Mouse (Mus musculus) thymus, postnatal 0 days (tissue): ENCODE measurements around the gene Zswim8. TPM values are rescaled to one million over a fixed set of nuclear protein-coding genes. Genes with fewer than 3 reads are reported as not detected.
"Not testable (repeated sequence)": the region's sequence is repeated elsewhere in the genome, so short reads cannot be mapped to it uniquely, and the experiment has no call there.

Source experiments
- DNase-seq: peaks from one replicate; pipeline ENCODE4 v3.0.0-alpha.2; 2015; ENCODE audit warnings: low spot score
- polyA plus RNA-seq: library from polyadenylated mRNA; unstranded; fragments of >200 nt; fragmentation: Nextera tagmentation; extraction: Ambion mirVana; gene quantifications from 2 replicates; pipeline ENCODE4 v1.2.1, GENCODE M21; 2015

The Zswim8 gene
- polyA plus RNA-seq, 1 experiment from 2014 or later: 16.1 TPM

GRCm38 (mm10) chr14:20693589-20694101, 13.7 kb upstream of the Zswim8 start:
- no peak for DNase-seq

- DNase-seq: no peak
Observed at GRCm38 (mm10) chr14:20694185-20694883, 13.0 kb upstream of the Zswim8 start.

GRCm38 (mm10) chr14:20694884-20695760, 12.2 kb upstream of the Zswim8 start, which contains the start of gene Fut11:
Fut11 (plus strand) TSS chr14:20694968.
- peak; percentile 89 for DNase-seq

- no peak for DNase-seq
Observed at GRCm38 (mm10) chr14:20695761-20696520, 11.4 kb upstream of the Zswim8 start.

DNA sequence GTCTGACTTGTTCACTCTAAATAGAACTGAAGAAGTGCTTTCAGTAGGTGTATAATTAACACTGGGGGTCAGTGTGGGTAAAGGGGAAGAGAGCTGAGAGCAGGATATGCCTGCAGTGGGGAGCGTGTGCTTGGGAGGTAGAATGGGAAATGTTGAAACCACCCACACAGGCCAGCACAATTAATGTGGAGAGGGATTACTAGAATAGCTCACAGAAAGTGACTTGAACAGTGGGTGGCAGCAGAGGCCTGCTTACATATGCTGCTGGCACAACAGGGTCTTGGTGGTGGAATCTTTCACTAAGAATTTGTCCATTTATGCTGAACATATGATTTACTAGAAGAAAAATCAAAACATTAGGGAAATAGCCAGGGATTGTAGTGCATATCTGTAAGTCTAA, 10.4 kb upstream of the Zswim8 start:
- peak; percentile 46 for DNase-seq

GRCm38 (mm10) chr14:20698515-20698914, 8.8 kb upstream of the Zswim8 start:
- DNase-seq: no peak

DNA sequence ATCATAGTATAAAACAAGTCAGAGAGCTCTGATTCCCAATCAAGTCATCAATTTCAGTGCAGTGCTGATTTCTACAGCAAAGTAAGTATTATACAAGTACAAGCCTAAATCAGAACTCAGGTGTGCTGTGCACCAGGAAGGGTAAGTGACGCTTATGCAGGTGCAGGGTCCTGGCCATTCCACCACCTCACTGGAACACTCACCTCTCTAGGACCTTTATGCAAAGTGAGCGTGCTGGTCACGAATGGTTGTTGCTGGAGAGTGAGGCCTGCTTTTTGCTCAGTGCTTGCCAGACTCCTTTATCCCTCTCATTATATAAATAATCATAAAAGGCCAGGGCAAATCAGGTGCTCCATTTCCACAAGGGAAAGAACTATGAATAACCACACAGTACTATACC, 7.0 kb upstream of the Zswim8 start:
- DNase-seq: no peak

DNA sequence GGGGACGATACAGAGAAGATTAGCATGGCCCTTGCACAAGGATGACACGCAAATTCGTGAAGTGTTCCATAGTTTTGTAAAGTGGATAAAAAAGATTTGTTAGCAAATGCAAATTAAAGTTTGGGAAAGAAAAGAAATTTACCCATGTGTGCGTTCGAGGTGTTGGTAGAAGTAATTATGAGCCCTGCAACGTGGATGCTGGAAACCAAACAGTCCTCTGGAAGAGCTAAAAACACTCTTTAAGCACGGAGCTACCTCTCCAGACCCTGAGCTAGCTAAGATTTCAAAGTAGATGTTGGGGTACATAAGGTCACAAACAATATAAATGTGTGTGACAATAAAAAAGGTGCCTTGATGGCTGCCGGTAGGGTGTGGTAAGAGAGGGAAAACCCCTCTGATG, 5.8 kb upstream of the Zswim8 start:
- DNase-seq: no peak

- DNase-seq: no peak
Observed at GRCm38 (mm10) chr14:20702096-20702740, 5.1 kb upstream of the Zswim8 start.

GRCm38 (mm10) chr14:20702741-20703381, 4.5 kb upstream of the Zswim8 start, which contains the start of gene Chchd1:
Chchd1 (plus strand) TSS chr14:20703006.
- peak; percentile 77 for DNase-seq

DNA sequence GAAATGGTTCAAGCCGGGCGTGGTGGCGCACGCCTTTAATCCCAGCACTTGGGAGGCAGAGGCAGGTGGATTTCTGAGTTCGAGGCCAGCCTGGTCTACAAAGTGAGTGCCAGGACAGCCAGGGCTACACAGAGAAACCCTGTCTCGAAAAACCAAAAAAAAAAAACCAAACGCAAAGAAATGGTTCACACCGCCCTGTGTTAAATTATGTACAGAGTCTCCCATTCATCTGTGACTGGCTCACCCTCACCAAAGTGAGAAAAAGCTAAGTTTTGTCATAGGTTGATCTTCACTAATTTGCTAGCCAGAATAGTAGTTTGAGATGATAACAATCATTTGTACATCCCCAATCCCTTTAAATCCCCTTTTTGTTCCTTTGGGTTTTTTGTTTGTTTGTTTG, 3.9 kb upstream of the Zswim8 start:
- not testable (repeated sequence) for DNase-seq

DNA sequence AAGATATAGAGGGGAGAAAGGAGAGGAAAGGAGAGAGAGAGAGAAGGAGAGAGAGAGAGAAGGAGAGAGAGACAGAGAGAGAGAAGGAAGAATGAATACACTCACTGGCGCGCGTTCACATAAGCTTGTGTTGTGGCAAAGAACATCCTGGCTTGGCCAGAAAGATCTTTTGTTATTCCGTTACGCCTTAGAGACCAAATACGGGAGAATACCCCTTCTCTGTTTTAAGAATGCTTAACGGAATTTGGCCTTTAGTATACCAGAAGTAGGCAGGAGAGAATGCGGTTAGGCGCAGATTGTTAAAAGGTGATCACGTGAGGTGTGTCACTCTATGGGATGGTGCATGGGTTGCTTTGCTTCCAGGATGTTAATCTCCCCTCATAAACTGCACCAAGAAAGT, 887 bp downstream of the Zswim8 start:
- peak; percentile 54 for DNase-seq

DNA sequence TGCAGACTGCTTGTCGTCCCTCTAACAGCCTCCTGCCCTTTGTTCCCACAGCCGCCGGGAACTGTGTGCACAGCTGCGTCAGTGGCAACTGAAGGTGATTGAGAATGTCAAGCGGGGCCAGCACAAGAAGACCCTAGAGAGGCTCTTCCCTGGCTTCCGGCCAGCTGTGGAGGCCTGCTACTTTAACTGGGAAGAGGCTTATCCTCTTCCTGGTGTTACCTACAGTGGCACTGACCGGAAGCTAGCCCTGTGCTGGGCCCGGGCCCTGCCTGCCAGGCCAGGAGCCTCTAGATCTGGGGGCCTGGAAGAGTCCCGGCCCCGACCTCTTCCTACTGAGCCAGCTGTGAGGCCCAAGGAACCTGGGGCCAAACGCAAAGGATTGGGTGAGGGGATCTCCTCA, 6.5 kb downstream of the Zswim8 start:
- no peak for DNase-seq

DNA sequence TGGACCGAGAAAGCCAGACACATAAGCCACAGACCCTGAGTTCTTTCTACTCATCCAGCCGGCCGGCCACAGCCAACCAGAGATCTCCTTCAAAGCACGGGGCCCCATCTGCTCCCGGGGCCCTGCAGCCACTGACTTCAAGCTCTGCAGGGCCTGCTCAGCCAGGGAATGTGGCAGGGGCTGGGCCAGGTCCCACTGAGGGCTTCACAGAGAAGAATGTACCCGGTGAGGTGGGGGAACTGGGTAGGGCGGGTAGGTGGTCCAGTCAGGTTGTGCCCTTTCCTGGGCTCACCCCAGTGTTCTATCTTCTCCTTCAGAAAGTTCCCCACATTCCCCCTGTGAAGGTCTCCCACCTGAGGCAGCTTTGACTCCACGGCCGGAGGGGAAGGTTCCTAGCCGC, 11.1 kb downstream of the Zswim8 start:
- DNase-seq: no peak

DNA sequence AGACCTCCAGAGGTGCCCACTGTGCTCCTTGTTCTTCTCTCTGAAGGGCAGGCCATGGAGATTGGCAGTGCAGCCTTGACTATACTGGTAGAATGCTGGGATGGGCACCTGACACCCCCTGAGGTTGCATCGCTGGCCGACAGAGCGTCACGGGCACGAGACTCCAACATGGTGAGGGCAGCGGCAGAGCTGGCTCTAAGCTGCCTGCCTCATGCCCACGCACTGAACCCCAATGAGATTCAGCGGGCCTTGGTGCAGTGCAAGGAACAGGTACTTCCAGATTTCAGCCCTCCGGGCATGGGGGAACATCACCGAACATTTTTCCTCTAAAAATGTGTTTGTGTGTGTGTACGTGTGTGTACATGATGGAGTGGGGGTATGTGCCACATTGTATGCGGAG, 12.4 kb downstream of the Zswim8 start:
- DNase-seq: no peak

DNA sequence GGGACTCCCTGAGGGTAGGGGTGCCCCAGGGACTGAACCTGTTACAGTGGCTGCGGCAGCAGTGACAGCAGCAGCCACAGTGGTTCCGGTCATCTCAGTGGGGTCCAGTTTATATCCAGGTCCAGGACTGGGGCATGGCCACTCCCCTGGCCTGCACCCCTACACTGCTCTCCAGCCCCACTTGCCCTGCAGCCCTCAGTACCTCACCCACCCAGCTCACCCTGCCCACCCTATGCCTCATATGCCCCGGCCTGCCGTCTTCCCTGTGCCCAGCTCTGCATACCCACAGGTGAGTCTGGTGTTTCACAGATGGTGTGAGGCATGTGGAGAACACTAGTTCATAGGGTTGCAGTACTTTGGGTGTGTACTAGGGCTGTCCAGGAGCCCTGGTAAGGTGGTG, 14.0 kb downstream of the Zswim8 start:
- no peak for DNase-seq

DNA sequence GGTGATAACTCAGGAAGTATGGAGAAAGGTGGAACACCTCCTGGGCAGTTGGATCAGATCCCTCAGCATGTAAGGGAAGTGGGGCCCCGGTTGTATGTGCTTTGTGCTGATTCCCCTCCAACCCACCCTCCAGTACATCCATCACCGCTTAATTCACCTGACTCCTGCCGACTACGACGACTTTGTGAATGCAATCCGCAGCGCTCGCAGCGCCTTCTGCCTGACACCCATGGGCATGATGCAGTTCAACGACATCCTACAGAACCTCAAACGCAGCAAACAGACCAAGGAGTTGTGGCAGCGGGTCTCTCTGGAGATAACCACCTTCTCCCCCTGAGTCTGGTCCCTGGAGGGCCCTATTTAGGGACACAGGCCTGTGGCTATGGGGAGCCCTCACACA, 15.7 kb downstream of the Zswim8 start:
- DNase-seq: no peak

DNA sequence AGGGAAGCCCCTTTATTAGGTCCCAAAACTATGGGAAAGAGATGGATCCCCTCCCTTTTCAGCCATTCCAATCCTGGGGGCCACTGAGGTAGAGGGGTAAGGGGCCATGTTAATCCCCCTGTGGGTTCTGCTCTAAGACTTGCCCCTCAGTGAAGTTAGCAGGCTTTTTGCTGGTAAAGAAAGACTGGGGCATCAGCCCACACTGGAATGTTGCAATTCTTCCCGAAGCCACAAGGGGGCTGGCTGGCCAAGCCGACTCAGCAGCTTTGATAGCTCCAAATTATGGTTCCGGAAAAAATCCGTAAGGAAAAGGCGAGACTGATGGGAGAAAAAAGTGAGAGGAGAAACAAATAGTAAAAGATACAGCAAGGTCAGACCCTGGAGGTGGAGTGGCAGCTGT, 16.7 kb downstream of the Zswim8 start:
- peak; percentile 46 for DNase-seq

GRCm38 (mm10) chr14:20725660-20726339, 18.4 kb downstream of the Zswim8 start:
- DNase-seq: no peak

GRCm38 (mm10) chr14:20729871-20730270, 22.5 kb downstream of the Zswim8 start:
- DNase-seq: no peak
